Mouse (Mus musculus) mouse trophoblast stem cell (cell line): ENCODE data around the gene Ing5.
"Not testable (repeated sequence)": the region's sequence is repeated elsewhere in the genome, so short reads cannot be mapped to it uniquely, and the experiment has no call there.

ENCODE experiments used
- in situ Hi-C, 2 experiments: fragments of 300-500 bp; cut with MseI, MboI; formaldehyde crosslinking; loops; 2 replicates in 1 of 2; 3 replicates in 1 of 2; pipeline ENCODE4 v1.15.1; 2025

Gene Ing5

GRCm38 (mm10) chr1:93803556-93804507, at the start of gene Ing5:
Gene Ing5, plus strand, starts transcription at chr1:93803965.
- in situ Hi-C loops = no loop called here

DNA sequence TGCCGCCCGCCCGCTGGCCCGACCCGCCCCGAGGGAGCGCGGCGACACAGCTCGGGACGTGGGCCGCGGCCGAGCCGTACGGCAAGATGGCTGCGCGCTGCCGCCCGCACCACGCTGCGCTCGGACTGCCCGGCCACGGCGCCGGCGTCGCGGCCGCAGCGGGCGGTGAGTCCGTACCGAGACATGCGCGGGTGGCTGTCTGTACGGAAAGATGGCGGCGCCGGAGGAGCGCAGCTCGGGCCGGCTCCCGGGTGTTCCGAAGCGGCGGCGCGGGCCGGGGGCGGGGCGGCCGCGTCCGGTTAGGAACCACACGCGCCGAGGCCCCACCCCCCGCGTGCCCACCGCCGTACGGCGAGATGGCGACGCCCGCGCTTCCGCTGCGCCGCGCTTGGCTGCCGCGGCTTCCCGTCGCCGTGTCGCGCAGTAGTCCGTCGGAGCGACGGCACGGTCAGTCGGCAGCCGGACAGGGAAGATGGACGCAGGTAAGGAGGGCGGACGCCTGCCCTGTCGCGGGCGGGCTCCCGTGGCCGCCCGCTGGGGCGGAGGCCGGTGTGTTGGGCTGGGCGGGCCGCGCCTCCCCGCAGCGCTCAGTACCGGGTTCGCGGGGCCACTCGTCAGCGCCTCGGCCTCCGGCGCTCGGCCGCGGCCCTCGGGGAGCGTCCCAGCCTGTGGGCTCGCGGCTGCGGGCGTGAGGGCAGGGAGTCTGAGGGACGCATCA, 49.0 kb upstream of the Ing5 start, which contains the start of gene Thap4:
Gene Thap4 (minus strand): TSS at position 292 of the 718 bp plus-strand sequence.
- in situ Hi-C loops = no loop called here

- in situ Hi-C loops = no loop called here
These were observed 48.5 kb upstream of the Ing5 start for GRCm38 (mm10) chr1:93755291-93755610.

- in situ Hi-C loops = no loop called here
These were observed 48.1 kb upstream of the Ing5 start for GRCm38 (mm10) chr1:93755618-93756017.

DNA sequence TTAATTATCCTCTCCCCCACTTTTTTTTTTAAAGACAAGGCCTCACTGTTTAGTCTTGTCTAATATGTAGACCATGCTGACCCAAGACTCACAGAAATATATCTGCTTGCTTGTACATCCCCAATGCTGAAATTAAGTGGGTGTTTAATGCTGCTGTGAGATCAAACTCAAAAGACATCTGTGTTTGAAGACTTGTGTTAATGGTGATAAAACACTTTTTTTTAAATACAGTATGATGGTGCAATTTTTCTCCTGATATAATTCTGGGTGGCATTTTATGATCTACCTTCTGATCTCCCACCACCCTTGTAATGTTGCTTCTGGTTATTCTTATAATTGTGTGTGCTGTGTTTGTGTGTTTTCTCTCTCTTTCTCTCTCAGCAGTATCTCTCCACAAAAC, 47.6 kb upstream of the Ing5 start:
- in situ Hi-C loops = no loop called here

DNA sequence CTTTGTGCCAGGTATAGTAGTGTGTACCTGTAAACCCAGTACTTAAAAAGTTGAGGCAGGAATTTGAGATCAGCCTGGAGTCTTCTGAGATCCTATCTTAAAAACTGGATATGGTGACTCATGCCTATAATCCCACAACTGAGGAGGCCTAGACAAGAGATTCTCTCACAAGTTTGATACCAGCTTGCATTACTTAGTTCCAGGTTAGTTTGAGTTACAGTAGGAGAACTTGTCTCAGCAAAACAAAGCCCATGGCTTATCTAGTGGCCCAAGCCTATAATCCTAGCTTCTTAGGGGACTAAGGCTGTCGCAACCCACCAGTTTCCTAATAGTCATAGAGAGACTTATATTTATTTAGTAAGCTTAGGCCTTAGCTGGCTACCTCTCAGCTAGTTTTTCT, 43.7 kb upstream of the Ing5 start:
- in situ Hi-C loops = no loop called here

GRCm38 (mm10) chr1:93763531-93763930, 40.2 kb upstream of the Ing5 start:
- in situ Hi-C loops = not testable (repeated sequence)

DNA sequence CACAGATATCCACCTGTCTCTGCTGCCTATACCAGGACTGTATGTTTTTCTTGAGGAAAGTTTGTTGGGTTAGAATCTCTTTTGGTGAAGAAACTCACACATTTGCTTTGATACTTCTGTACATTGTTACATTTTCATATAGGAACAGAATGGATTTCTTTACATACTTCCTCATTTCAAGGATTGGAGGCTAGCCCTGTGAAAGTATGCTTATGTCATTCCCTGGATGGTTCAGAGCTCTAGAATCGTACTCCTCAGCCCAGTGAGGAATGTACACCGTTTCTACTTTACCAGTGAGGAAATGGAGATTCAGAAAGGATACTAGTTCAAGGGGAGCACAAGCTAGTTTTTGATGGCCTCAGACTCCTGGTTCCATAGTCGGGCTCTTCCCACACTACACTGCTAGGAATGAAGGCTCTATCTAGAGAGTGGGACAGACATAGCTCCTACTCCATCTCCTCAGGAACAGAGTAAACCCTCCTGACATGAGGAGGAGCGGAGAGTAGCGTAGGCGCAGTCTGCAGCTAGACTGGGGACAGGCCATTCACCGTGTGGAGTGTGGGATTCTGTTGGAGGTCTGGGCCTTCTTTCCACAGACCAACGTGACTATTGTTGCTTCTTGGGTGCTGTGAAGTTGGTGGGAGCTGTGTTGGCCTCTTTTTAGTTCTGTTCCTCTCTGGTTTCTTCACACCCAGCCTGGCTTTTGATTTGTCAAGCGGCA, 38.7 kb upstream of the Ing5 start:
- in situ Hi-C loops = no loop called here

DNA sequence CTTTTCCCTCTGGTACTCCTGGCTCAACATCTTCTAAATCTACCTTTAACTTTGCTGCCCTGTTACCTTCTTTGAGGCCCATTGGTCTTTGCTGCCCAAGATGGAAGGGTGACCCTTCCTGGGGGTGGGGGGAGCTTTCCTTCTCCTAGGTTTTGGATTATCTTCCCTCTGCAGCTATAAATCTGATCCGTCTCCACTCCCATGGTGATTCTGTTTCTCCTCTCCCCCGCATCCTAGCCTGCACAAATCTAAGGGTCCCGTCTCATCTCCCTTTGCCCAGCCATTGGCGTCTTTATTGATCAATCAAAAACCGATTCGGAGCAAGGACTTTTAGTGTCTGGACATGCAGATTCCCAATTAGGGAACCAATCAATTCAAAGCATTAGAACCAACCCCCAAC, 36.2 kb upstream of the Ing5 start:
- in situ Hi-C loops = no loop called here

DNA sequence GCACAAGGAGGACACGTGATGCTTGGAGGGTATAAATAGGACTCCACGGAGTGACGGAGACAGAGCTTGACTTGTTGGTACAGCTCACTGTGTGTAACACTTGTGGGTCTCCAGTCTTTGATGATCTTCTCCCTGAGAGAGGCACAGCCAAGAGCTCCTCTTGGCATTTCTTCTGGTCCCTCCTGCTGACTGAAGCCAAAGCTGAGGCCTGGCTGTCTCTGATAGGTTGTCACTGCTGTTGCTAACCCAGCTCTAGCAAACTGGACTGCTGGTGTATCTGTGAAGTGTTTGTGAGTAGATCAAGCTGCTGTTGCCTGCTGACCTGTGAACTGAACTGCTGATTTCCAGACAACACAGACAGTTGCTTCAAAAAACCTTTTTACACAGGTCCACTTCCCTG, 33.9 kb upstream of the Ing5 start:
- in situ Hi-C loops = no loop called here

DNA sequence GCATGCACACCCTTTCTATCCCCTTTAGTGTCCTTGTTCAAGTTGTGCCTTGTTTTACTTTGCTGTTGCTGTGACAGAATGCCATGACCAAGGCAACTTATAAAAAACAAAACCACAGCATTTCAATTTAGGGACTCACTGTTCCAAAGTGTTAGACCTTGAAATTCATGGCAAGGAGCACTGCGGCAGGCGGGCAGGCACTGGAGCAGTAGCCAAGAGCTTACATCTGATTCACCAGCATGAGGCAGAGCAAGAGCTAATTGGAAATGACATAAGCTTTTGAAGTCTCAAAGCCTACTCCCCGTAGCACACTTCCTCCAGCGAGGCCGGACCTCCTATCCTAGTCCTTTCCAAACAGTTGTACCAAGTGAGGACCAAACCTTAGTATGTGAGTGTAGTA, 27.1 kb upstream of the Ing5 start:
- in situ Hi-C loops = no loop called here

DNA sequence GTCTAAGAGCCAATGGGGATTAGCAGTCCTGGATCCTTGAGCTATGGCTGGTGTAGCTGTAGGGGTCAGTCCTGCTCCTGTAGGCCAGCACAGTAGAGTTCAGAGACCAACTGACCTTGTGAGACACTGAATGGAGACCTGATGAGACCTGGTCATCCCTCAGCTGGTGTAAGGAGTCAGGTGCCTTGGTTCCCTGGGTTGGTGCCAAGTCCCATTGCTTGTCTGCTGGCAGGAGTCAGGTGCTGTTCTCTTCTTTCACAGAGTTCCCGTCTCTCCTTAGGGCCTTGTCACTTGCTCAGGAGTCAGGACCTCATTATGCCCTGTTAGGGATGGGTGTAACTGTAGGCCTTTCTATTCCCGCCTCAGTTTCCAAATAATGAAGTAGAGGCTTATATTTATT, 16.9 kb upstream of the Ing5 start:
- in situ Hi-C loops = no loop called here

- in situ Hi-C loops = no loop called here
These were observed 9.2 kb upstream of the Ing5 start for GRCm38 (mm10) chr1:93794526-93794925.

DNA sequence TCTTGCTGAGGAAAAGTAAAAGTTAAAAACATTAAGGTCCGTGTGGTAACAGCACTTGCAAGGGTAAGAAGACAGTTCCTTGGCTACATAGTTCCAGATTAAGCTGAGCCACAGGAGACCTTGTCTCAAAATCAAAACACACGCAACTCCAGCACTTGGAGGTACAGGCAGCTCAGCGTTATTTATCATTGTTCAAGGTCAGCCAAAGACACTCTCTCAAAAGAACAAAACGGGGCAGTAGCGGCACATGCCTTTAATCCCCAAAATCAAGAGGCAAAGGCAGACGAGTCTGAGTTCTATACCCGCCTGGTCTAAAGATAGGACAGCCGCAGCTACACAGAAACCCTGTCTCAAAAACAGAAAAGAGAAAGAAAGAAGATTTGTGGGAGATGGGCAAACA, 7.9 kb upstream of the Ing5 start:
- in situ Hi-C loops = no loop called here

- in situ Hi-C loops = no loop called here
These were observed 2.9 kb upstream of the Ing5 start for GRCm38 (mm10) chr1:93800670-93801503.

DNA sequence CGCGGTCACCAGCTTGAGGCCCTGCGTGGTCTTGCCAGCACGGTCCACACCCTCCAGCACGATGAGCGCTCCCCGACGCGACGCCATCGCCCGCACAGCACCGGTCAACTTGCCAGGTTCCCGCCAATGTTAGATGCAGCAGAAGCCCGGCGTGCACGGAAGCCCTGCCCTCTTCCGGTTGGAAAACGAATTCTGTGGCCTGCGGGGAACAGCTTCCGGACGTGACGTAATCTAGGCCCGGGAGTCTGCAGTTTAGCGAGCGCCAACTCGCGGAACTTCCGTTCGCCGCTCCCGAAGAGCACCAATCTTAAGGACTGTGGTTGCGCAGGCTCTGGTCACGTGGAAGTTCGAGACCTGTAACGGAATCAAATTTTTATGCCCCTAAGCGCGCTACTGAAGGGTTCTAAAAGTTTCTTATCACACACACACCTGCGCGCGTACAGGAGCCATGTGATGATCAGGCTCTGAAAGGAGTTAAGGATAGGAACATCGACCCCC, 2.0 kb upstream of the Ing5 start, which contains the start of gene Dtymk:
Gene Dtymk (minus strand): TSS at position 194 of the 498 bp plus-strand sequence.
- in situ Hi-C loops = no loop called here

- in situ Hi-C loops = no loop called here
These were observed 994 bp upstream of the Ing5 start for GRCm38 (mm10) chr1:93802771-93803170.

DNA sequence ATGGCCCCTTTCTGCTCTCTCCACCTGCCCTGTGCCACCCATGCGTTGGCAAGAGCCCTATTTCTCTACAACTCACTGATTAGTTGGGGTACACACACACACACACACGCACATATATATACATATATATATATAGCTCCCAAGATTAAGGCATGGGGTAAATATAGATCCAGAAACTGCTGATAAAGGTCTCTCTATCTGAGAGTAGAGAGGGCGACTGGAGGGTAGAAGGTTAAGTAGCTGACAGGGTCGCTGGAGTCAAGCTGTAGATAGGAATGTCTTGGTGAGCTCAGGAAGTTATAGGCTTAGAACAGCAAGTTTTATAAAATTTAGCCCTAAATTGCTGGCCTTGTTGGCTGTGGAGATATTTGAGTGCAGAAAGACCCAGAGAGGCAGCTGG, 1.1 kb downstream of the Ing5 start:
- in situ Hi-C loops = no loop called here

DNA sequence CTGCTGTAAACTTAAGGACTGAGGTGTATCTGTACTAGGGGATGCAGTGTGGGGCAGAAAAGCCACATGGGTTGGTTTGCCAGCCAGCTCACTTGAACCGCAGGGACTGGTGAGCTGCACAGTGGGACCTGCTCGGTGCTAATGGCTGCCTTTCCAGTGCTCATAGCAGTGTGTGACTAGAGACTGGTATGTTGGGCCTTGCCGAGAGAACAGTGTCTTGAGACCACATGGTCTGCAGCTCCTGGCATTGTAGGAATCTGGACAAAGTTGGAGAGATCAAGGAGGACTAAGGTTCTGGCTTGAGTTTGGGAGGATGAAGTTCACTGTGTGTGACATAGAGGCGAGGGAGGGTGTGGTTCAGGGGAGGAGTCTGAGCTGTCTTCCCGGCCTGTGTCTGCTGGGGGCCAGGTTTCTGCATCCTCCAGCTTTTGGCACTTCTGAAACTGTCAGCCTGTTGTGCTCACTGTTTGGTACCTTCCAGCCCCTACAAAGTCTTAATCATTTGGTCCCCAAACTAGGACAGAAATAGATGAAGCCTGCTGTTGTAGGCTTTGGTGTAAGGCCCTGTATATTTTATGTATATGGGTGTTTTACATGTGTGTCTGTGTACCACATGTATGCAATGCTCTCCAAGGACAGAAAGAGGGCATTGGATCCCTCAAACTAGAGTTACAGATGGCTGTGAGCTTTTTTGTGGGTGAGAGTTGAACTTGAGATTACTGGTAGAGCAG, 1.6 kb downstream of the Ing5 start:
- in situ Hi-C loops = no loop called here

- in situ Hi-C loops = no loop called here
These were observed 5.1 kb downstream of the Ing5 start for GRCm38 (mm10) chr1:93808871-93809270.
